Mouse (Mus musculus) MEL (cell line): ENCODE data around the gene Ctu2. TPM values are rescaled to one million over a fixed set of nuclear protein-coding genes. Genes with fewer than 3 reads are reported as not detected.

Experiments
- DNase-seq: peaks from one replicate; pipeline ENCODE4 v3.0.0; 2011; ENCODE audit warnings: low read depth, low spot score
- H3K27ac ChIP-seq: 2 replicates; pipeline ENCODE4 v1.5.1; 2012; ENCODE audit warnings: low read depth, mild to moderate bottlenecking, control low read depth, low read length, moderate library complexity; ENCODE audit not compliant: control insufficient read depth
- H3K27me3 ChIP-seq, 2 experiments: fragments of 150-350 bp in 1 of 2; sonication (generic) in 1 of 2; 2 replicates each; pipeline ENCODE4 v1.6.1; 2012; ENCODE audit warnings: low read length in 2 of 2, mild to moderate bottlenecking in 2 of 2, improper control_type of control experiment in 1 of 2, moderate library complexity in 1 of 2; ENCODE audit not compliant: insufficient read depth in 2 of 2, control insufficient read depth in 1 of 2
- H3K36me3 ChIP-seq, 2 experiments: 2 replicates each; pipeline ENCODE4 v1.6.1; 2012 to 2014; ENCODE audit warnings: low read length in 2 of 2, improper control_type of control experiment in 1 of 2, inconsistent platforms in 1 of 2, mild to moderate bottlenecking in 1 of 2; ENCODE audit not compliant: insufficient read depth in 2 of 2, control insufficient read depth in 1 of 2
- H3K4me1 ChIP-seq, 2 experiments: fragments of 150-350 bp in 1 of 2; sonication (generic) in 1 of 2; 2 replicates each; pipeline ENCODE4 v1.6.1; 2012; ENCODE audit warnings: low read length in 2 of 2, improper control_type of control experiment in 1 of 2, mild to moderate bottlenecking in 1 of 2; ENCODE audit not compliant: insufficient read depth in 2 of 2, control insufficient read depth in 1 of 2
- H3K4me3 ChIP-seq, 2 experiments: fragments of 150-350 bp in 1 of 2; sonication (generic) in 1 of 2; 2 replicates each; pipeline ENCODE4 v1.5.1; 2012; ENCODE audit warnings: low read depth in 2 of 2, low read length in 2 of 2, mild to moderate bottlenecking in 2 of 2, moderate library complexity in 2 of 2, control low read depth in 1 of 2, improper control_type of control experiment in 1 of 2; ENCODE audit not compliant: control insufficient read depth in 1 of 2, insufficient read depth in 1 of 2
- H3K79me2 ChIP-seq: 2 replicates; pipeline ENCODE4 v1.6.1; 2012; ENCODE audit warnings: mild to moderate bottlenecking, low read length, moderate library complexity; ENCODE audit not compliant: control insufficient read depth, poor library complexity, insufficient read depth
- H3K9ac ChIP-seq: 2 replicates; pipeline ENCODE4 v1.6.1; 2012; ENCODE audit warnings: low read depth, mild to moderate bottlenecking, control low read depth, low read length, moderate library complexity; ENCODE audit not compliant: control insufficient read depth, poor library complexity, severe bottlenecking
- H3K9me3 ChIP-seq: fragments of 150-350 bp; sonication (generic); replicated peaks from 2 replicates; pipeline ENCODE4 v1.6.1; 2012; ENCODE audit warnings: mild to moderate bottlenecking, low read length, improper control_type of control experiment, moderate library complexity; ENCODE audit not compliant: insufficient read depth
- CHD2 ChIP-seq: IDR thresholded peaks from 2 replicates; pipeline ENCODE4 v1.6.1; 2011; ENCODE audit warnings: low read length, improper control_type of control experiment
- CTCF ChIP-seq, 3 experiments: IDR thresholded peaks in 2 of 3; conservative IDR thresholded peaks in 1 of 3; 2 replicates each; pipeline ENCODE4 v1.5.1; 2011 to 2012; ENCODE audit warnings: low read length in 3 of 3, low read depth in 2 of 3, mild to moderate bottlenecking in 2 of 3, improper control_type of control experiment in 1 of 3, inconsistent platforms in 1 of 3, mixed read lengths in 1 of 3, moderate library complexity in 1 of 3; ENCODE audit not compliant: control insufficient read depth in 1 of 3, insufficient read depth in 1 of 3, poor library complexity in 1 of 3, severe bottlenecking in 1 of 3
- E2F4 ChIP-seq: IDR thresholded peaks from 2 replicates; pipeline ENCODE4 v1.6.1; 2011; ENCODE audit warnings: low read depth, low read length, improper control_type of control experiment, borderline replicate concordance
- GATA1 ChIP-seq: IDR thresholded peaks from 2 replicates; pipeline ENCODE4 v1.6.1; 2011; ENCODE audit warnings: low read depth, low read length, improper control_type of control experiment
- MAFK ChIP-seq: IDR thresholded peaks from 2 replicates; pipeline ENCODE4 v1.6.1; 2011; ENCODE audit warnings: low read depth, mild to moderate bottlenecking, low read length, improper control_type of control experiment, borderline replicate concordance
- MYB ChIP-seq: IDR thresholded peaks from 2 replicates; pipeline ENCODE4 v1.6.1; 2011; ENCODE audit warnings: mild to moderate bottlenecking, low read depth, low read length, improper control_type of control experiment
- MYC ChIP-seq: IDR thresholded peaks from 2 replicates; pipeline ENCODE4 v1.6.1; 2011; ENCODE audit warnings: low read depth, mild to moderate bottlenecking, low read length, improper control_type of control experiment, moderate library complexity
- NRF1 ChIP-seq: IDR thresholded peaks from 2 replicates; pipeline ENCODE4 v1.6.1; 2014; ENCODE audit warnings: low read depth, mild to moderate bottlenecking, inconsistent platforms, low read length, improper control_type of control experiment, moderate library complexity; ENCODE audit not compliant: poor library complexity, insufficient read depth, severe bottlenecking
- POLR2A ChIP-seq, 2 experiments: IDR thresholded peaks; 2 replicates each; pipeline ENCODE4 v1.6.1; 2011 to 2012; ENCODE audit warnings: low read length in 2 of 2, mild to moderate bottlenecking in 2 of 2, control low read depth in 1 of 2, improper control_type of control experiment in 1 of 2, low read depth in 1 of 2, moderate library complexity in 1 of 2; ENCODE audit not compliant: control insufficient read depth in 1 of 2, insufficient read depth in 1 of 2, poor library complexity in 1 of 2
- POLR2AphosphoS2 ChIP-seq: IDR thresholded peaks from 2 replicates; pipeline ENCODE4 v1.6.1; 2011; ENCODE audit warnings: low read length, improper control_type of control experiment
- POLR2AphosphoS5 ChIP-seq: IDR thresholded peaks from 2 replicates; pipeline ENCODE4 v1.6.1; 2012; ENCODE audit warnings: low read depth, borderline replicate concordance, mild to moderate bottlenecking, inconsistent platforms, low read length, moderate library complexity, mixed read lengths
- RAD21 ChIP-seq: IDR thresholded peaks from 2 replicates; pipeline ENCODE4 v1.6.1; 2011; ENCODE audit warnings: mild to moderate bottlenecking, low read depth, low read length, improper control_type of control experiment
- SMC3 ChIP-seq: IDR thresholded peaks from 2 replicates; pipeline ENCODE4 v1.6.1; 2011; ENCODE audit warnings: low read depth, low read length, improper control_type of control experiment
- UBTF ChIP-seq: IDR thresholded peaks from 2 replicates; pipeline ENCODE4 v1.6.1; 2012; ENCODE audit warnings: low read depth, mild to moderate bottlenecking, inconsistent platforms, low read length, improper control_type of control experiment, moderate library complexity, borderline replicate concordance; ENCODE audit not compliant: insufficient read depth
- ZKSCAN1 ChIP-seq: IDR thresholded peaks from 2 replicates; pipeline ENCODE4 v1.6.1; 2012; ENCODE audit warnings: low read depth, mild to moderate bottlenecking, inconsistent platforms, low read length, improper control_type of control experiment, moderate library complexity
- ZNF384 ChIP-seq: IDR thresholded peaks from 2 replicates; pipeline ENCODE4 v1.6.1; 2012; ENCODE audit warnings: low read depth, mild to moderate bottlenecking, inconsistent platforms, low read length, improper control_type of control experiment
- polyA plus RNA-seq, 2 experiments: library from polyadenylated mRNA; stranded (reverse) in 1 of 2; unstranded in 1 of 2; fragments of >175 nt in 1 of 2; fragments of >200 nt in 1 of 2; gene quantifications; 2 replicates each; pipeline versions ENCODE4 v1.2.1 to v1.2.4; 2012; ENCODE audit warnings: low replicate concordance in 2 of 2, low read depth in 1 of 2; ENCODE audit not compliant: insufficient read length in 2 of 2, insufficient read depth in 1 of 2, missing spikeins in 1 of 2
- total RNA-seq: library from RNA; depleted of rRNA; stranded (reverse); fragments of 300-350 nt; gene quantifications from 2 replicates; pipeline ENCODE4 v1.2.3, GENCODE M21; 2012

Gene Ctu2
- total and polyA plus RNA-seq, 3 experiments, result 44.0 to 57.4 TPM; not detected in 1

DNA sequence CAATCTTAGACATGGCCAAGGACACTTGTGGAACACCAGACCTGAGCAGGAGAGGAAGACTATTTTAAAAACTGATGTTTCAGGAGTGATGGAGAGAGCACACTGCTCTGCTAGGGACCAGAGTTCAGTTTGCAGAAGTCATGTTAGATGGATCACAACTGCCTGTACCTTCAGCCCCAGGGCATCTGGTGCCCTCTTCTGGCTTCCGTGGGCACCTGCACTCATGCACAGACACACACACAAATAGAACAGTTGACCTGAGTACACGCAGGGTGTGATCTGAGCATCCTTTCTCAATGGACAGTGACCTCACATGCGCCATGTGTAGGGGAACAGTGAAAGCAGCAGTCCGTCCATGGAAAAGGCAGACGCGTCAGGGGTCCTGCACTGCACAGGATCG is 7.9 kb downstream of the Ctu2 start:
- Histone ChIP-seq H3K9ac (no peak overlapping the region), H3K27ac (no peak overlapping the region), H3K9me3 (no peaks in the 10 kb centered on the region), H3K36me3 (peaks cover 0 to 1% of the 10 kb centered on the region in 2 experiments; a peak in 1 of 4 replicates), H3K4me1 (no peaks in the 10 kb centered on the region), H3K4me3 (no peak overlapping the region), H3K79me2 (no peaks in the 10 kb centered on the region), H3K27me3 (no peaks in the 10 kb centered on the region)
- 0 out of 2 replicates have a peak, but pooled peaks have one; percentile 21 for TF ChIP-seq POLR2AphosphoS2
- no peak for TF ChIP-seq MAFK
- 0 out of 2 replicates have a peak, but pooled peaks have one; percentile 2 for TF ChIP-seq MYB
- peak; percentile 56 to 68 (median 62) for TF ChIP-seq CTCF (IDR thresholded peaks at IDR 0.05 in 2 of 3, conservative IDR thresholded peaks at IDR 0.05 in 1 of 3; ENCODE audit: control insufficient read depth in 1 of 3, insufficient read depth in 1 of 3, low read depth in 2 of 3, low read length in 3 of 3, poor library complexity in 1 of 3, severe bottlenecking in 1 of 3)
- no peak for TF ChIP-seq E2F4
- peak; percentile 48 for TF ChIP-seq SMC3
- TF ChIP-seq RAD21, result peak; percentile 45
- 0 out of 2 replicates have a peak, but pooled peaks have one; percentile 20 for TF ChIP-seq MYC
- peak; percentile 59 for DNase-seq

DNA sequence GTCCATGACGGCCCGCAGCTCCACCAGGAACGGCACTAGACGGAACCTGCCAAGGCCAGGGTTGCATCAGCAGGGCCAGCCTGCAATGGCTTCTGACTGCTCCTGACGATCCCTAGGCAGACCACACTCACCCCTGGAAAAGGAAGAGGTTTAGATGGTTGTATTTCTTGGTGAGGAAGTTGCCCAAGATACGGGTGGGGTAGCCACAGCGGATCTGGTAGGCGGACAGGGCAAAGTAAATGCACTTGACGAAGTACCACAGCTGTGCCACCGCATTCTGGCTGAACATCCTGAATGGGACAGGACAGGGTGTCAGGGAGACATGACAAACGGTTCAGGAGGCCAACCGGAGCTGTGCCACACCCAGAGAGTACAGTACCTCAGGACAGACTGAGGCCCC is 8.9 kb downstream of the Ctu2 start:
- Histone ChIP-seq H3K27me3 (no peaks in the 10 kb centered on the region), H3K79me2 (no peaks in the 10 kb centered on the region), H3K4me1 (no peaks in the 10 kb centered on the region), H3K4me3 (no peak overlapping the region), H3K9me3 (no peaks in the 10 kb centered on the region), H3K36me3 (peaks cover 0 to 3% of the 10 kb centered on the region in 2 experiments; a peak in 1 of 4 replicates), H3K9ac (no peak overlapping the region), H3K27ac (no peak overlapping the region)
- 0 out of 2 replicates have a peak, but pooled peaks have one; percentile 2 for TF ChIP-seq POLR2AphosphoS5
- no peak for TF ChIP-seq SMC3
- TF ChIP-seq POLR2A (IDR thresholded peaks at IDR 0.05; ENCODE audit: control insufficient read depth in 1 of 2, insufficient read depth in 1 of 2, low read depth in 1 of 2, low read length in 2 of 2, poor library complexity in 1 of 2), result peak in 1 of 2 experiments; percentile 25; a peak in 2 of 4 replicates
- no peak for DNase-seq

DNA sequence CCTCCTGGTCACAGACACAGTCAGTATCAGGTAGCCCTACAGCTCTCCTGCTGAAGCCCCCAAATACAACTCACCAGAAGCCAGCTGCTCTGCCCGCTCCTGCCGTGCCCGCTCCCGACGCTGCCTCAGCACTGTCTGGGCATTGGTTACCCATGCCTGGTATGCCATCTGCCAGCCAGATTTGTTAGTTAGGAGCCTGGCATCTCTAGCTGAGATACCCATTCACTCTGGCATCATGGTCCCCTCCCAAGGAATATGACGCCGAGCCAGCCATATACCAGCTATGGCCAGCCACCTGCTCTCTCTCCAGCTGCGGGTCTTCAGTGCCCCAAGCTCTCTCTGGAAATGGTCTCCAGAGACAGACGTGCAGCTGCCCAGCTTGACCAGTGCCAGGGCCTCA is 12.4 kb downstream of the Ctu2 start:
- Histone ChIP-seq H3K9me3 (no peaks in the 10 kb centered on the region), H3K4me1 (no peaks in the 10 kb centered on the region), H3K27ac (no peak overlapping the region), H3K79me2 (no peaks in the 10 kb centered on the region), H3K4me3 (no peak overlapping the region), H3K9ac (no peak overlapping the region)
- DNase-seq, result no peak
- TF ChIP-seq NRF1 (no peak), CHD2 (no peak), ZNF384 (no peak), UBTF (no peak), ZKSCAN1 (no peak), RAD21 (no peak), GATA1 (no peak)
- TF ChIP-seq, all 39 proteins: peak for 0
- Histone ChIP-seq H3K36me3 (peaks cover 0 to 2% of the 10 kb centered on the region in 2 experiments; a peak in 1 of 4 replicates), H3K27me3 (no peaks in the 10 kb centered on the region)
